Mouse (Mus musculus): ENCODE data around the gene Gm49486.

The Gm49486 gene

GRCm38 (mm10) chr15:79229058-79229821 is at the start of gene Gm49486, which contains the start of gene Pick1:
Gm49486 (plus strand) TSS chr15:79229391.
Pick1 (plus strand) TSS chr15:79229173.
- in situ Hi-C loops (cut with MboI; ENCODE audit: low pct_unique_long_range_greater_than_20kb in 1 of 2, low sequenced_read_pairs in 2 of 2, unreplicated experiment in 1 of 2) = loop anchor here in 1 of 2 experiments (25.0 kb wide), 1 partner anchor 408 kb away; no protein-coding TSS in a partner anchor

DNA sequence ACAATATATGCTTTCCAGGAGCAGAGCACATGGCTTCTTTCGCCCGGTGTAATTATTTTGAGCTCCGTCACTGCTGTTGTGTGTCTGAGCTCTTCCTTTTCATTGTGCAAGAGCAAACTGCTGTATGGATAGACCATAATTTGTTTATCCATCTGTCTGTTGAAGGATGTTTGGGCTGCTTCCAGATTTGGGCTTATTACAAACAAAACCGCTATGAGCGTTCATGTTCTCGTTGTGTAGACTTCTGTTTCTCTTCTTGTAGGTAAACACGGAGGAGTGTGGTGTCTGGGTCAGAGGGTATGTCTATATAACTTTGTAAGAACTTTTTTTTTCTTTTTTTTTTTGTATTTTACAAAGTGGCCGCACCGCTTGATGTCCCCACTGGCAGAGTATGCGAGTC is 44.0 kb upstream of the Gm49486 start:
- in situ Hi-C loops (cut with MboI; ENCODE audit: low pct_unique_long_range_greater_than_20kb in 1 of 2, low sequenced_read_pairs in 2 of 2, unreplicated experiment in 1 of 2) = no loop called here

- in situ Hi-C loops (cut with MboI; ENCODE audit: low pct_unique_long_range_greater_than_20kb in 1 of 2, low sequenced_read_pairs in 2 of 2, unreplicated experiment in 1 of 2) = no loop called here
Observed at GRCm38 (mm10) chr15:79187819-79188218, 41.4 kb upstream of the Gm49486 start.

DNA sequence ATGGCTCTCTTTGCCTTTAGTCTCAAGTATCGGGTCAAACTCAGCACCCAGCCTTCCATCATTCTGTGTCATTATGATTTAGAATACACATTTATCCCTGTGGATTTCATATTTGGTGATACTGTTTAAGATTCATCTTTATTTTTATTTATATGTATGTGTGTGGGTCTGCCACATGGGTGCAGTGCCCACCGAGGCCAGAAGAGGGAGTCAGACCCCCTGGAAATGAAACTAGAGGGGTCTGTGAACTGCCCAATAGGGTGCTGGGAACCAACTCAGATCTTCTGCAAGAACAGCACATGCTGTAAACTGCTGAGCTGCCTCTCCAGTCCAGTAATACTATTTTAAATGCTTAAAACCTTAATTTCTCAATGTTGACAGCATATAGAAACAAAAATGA is 37.8 kb upstream of the Gm49486 start:
- in situ Hi-C loops (cut with MboI; ENCODE audit: low pct_unique_long_range_greater_than_20kb in 1 of 2, low sequenced_read_pairs in 2 of 2, unreplicated experiment in 1 of 2) = no loop called here

- in situ Hi-C loops (cut with MboI; ENCODE audit: low pct_unique_long_range_greater_than_20kb in 1 of 2, low sequenced_read_pairs in 2 of 2, unreplicated experiment in 1 of 2) = no loop called here
Observed at GRCm38 (mm10) chr15:79192450-79192849, 36.7 kb upstream of the Gm49486 start.

DNA sequence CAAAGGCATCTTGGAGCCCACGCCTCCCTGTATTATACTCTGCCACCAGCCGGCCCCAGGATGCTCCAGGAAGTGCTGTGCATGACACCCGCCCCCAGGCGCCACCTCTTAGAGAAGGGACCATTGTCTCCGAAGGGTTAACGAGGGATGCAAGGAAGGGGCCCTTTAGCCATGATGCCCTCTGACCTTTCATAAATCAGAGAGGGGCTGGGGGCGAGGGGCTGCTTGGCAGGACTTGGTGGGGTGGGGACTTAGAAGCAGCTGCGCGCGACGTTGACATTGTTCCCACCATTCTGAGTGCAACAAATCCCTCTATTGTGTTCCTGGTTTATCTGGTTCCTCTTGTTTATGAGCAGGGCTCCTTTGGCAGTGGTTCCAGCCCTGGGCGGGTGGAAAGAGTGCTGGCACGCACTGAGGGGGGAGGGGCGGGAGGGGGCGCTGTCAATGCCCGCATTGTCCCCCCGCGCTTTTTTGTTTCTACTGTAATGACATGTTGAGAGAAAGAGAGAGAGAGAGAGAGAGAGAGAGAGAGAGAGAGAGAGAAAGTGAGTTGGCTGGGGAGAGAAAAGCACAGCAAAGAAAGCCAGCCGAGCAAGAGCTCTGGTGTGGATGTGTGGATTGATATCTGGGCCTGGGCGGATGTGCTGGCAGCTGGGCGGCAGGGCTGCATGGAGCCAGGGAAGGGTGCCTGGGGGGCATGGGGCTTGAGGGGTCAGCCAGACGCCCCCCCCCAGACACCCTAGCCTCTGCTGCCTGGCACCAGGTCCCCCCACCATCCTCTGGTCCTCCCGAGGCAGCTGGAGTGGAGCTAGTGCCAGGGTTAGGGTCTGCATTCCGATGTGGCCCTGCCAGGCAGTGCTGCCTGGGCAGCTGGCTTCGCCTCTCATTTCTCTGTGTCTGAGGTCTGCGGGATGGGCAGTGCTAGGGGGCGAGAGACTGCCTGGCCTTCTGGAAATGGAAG is 36.0 kb upstream of the Gm49486 start:
- in situ Hi-C loops (cut with MboI; ENCODE audit: low pct_unique_long_range_greater_than_20kb in 1 of 2, low sequenced_read_pairs in 2 of 2, unreplicated experiment in 1 of 2) = no loop called here

DNA sequence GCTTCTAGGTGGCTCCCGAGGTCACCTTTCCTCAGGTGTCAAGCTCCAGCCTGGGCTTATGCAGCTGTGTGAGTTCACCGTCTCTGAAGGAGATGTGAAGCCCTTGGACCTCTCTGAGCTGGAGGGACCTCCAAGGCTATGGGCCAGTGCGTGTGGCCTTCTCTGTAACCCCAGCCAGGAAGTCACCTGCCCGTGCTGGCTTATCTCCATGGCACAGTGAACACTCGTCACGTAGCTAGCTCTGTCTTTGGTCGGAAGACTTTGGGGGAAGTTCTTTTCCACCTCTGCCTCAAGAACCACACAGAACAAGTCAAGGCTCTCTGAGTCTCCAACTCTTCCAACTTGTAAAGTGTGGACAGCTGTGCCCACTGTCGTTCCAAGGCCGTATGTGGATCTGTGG is 35.1 kb upstream of the Gm49486 start:
- in situ Hi-C loops (cut with MboI; ENCODE audit: low pct_unique_long_range_greater_than_20kb in 1 of 2, low sequenced_read_pairs in 2 of 2, unreplicated experiment in 1 of 2) = no loop called here

DNA sequence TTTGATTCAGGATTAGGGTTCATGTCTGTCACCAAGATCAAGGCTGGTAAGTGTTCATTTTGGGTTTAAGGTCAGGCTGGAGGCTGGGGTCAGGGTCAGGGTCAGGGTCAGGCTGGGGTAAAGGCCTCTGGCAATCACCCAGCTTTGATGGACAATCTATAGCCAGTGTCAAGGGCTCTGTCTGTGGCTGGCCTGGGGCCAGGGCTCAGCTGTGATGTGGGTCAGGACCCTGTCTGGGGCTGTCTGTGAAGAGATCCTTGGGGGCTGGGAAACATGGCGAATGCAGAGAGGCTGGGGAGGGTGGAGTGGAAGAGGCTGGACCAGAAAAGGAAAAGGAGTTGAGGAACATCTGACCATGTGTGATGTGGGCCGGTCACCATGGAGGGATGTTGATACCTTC is 34.2 kb upstream of the Gm49486 start:
- in situ Hi-C loops (cut with MboI; ENCODE audit: low pct_unique_long_range_greater_than_20kb in 1 of 2, low sequenced_read_pairs in 2 of 2, unreplicated experiment in 1 of 2) = no loop called here

- in situ Hi-C loops (cut with MboI; ENCODE audit: low pct_unique_long_range_greater_than_20kb in 1 of 2, low sequenced_read_pairs in 2 of 2, unreplicated experiment in 1 of 2) = no loop called here
Observed at GRCm38 (mm10) chr15:79195492-79195891, 33.7 kb upstream of the Gm49486 start.

DNA sequence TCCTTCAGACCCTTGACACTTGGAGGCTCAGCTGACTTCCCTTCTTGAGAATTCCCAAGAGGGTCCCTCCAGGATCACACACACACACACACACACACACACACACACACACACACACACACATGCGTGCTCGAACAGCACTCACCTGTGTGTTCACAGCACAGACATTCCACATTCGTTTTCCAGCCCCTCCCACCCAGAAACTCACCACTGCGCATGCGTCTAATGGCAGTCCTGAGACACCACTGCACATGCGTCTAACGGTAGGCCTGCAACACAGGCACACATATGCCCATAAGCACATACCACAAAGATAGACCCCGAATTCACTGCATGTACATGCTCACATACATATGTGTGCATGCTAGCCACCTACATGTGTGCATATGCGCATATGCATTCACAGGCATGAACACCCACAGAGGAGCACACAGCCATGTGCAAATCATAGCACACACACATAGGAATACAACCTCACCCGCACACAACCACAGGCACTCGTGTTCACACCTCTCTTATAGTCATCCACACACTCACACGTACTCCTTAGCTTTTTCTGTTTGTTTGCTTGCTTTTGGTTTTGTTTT is 29.7 kb upstream of the Gm49486 start:
- in situ Hi-C loops (cut with MboI; ENCODE audit: low pct_unique_long_range_greater_than_20kb in 1 of 2, low sequenced_read_pairs in 2 of 2, unreplicated experiment in 1 of 2) = no loop called here

GRCm38 (mm10) chr15:79201491-79202150 is 27.6 kb upstream of the Gm49486 start:
- in situ Hi-C loops (cut with MboI; ENCODE audit: low pct_unique_long_range_greater_than_20kb in 1 of 2, low sequenced_read_pairs in 2 of 2, unreplicated experiment in 1 of 2) = no loop called here

- in situ Hi-C loops (cut with MboI; ENCODE audit: low pct_unique_long_range_greater_than_20kb in 1 of 2, low sequenced_read_pairs in 2 of 2, unreplicated experiment in 1 of 2) = no loop called here
Observed at GRCm38 (mm10) chr15:79202575-79202974, 26.6 kb upstream of the Gm49486 start.

- in situ Hi-C loops (cut with MboI; ENCODE audit: low pct_unique_long_range_greater_than_20kb in 1 of 2, low sequenced_read_pairs in 2 of 2, unreplicated experiment in 1 of 2) = no loop called here
Observed at GRCm38 (mm10) chr15:79208211-79208610, 21.0 kb upstream of the Gm49486 start.

GRCm38 (mm10) chr15:79208758-79209439 is 20.3 kb upstream of the Gm49486 start:
- in situ Hi-C loops (cut with MboI; ENCODE audit: low pct_unique_long_range_greater_than_20kb in 1 of 2, low sequenced_read_pairs in 2 of 2, unreplicated experiment in 1 of 2) = no loop called here

- in situ Hi-C loops (cut with MboI; ENCODE audit: low pct_unique_long_range_greater_than_20kb in 1 of 2, low sequenced_read_pairs in 2 of 2, unreplicated experiment in 1 of 2) = no loop called here
Observed at GRCm38 (mm10) chr15:79210357-79210756, 18.8 kb upstream of the Gm49486 start.

DNA sequence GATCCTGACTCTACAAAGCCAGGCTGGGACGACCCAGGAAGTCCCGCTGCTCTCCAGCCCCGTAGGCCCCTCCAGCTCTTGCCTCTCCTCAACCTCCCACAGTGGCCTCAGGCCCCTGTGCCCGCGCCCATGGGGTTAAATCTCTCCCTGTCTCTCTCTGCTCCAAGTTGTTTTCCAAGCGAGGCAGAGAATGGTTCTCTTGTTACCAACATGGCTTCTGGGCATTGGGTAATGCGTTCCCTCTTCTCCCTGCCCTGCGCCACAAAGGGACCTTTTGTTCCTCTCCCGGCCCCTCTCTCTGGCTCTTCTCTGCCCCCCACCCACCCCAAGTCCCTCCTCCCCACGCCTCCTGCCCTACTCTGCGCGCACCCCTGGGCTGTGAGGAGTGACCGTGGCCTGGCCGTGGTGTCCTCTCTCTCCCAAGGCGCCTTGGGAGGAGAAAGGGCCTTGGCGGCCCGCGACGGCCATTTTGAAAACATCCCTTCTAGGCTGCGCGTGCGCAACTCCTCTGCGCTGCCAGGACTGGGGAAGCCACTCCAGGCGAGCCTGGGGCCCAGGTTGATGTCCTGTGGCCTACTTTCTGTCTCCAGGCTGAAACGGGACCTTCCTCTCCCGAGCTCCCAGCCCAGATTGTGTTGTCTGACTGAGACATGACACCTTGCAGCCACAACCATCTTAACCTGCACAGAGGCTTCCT is 16.3 kb upstream of the Gm49486 start:
- in situ Hi-C loops (cut with MboI; ENCODE audit: low pct_unique_long_range_greater_than_20kb in 1 of 2, low sequenced_read_pairs in 2 of 2, unreplicated experiment in 1 of 2) = no loop called here

GRCm38 (mm10) chr15:79213591-79213990 is 15.6 kb upstream of the Gm49486 start:
- in situ Hi-C loops (cut with MboI; ENCODE audit: low pct_unique_long_range_greater_than_20kb in 1 of 2, low sequenced_read_pairs in 2 of 2, unreplicated experiment in 1 of 2) = no loop called here

All from mouse embryonic stem cell (cell line).